Mouse (Mus musculus): ENCODE data around the gene Cisd1.

Cisd1 gene

GRCm38 (mm10) chr10:71326789-71327188, 18.0 kb downstream of the Cisd1 start:
- DNase-seq (ENCODE audit: low spot score): peak; percentile 74

- DNase-seq (ENCODE audit: low spot score): no peak
Observed at GRCm38 (mm10) chr10:71326123-71326522, 18.6 kb downstream of the Cisd1 start.

GRCm38 (mm10) chr10:71323669-71324068, 21.1 kb downstream of the Cisd1 start:
- DNase-seq (ENCODE audit: low spot score): no peak

GRCm38 (mm10) chr10:71316497-71316896, 28.3 kb downstream of the Cisd1 start:
- DNase-seq (ENCODE audit: low spot score): no peak

- no peak for DNase-seq (ENCODE audit: low spot score)
Observed at GRCm38 (mm10) chr10:71316056-71316455, 28.7 kb downstream of the Cisd1 start.

GRCm38 (mm10) chr10:71314596-71314995, 30.2 kb downstream of the Cisd1 start:
- DNase-seq (ENCODE audit: low spot score): no peak

GRCm38 (mm10) chr10:71310288-71310687, 34.5 kb downstream of the Cisd1 start:
- no peak for DNase-seq (ENCODE audit: low spot score)

GRCm38 (mm10) chr10:71308199-71308598, 36.6 kb downstream of the Cisd1 start:
- no peak for DNase-seq (ENCODE audit: low spot score)

- DNase-seq (ENCODE audit: low spot score): no peak
Observed at GRCm38 (mm10) chr10:71306759-71307158, 38.0 kb downstream of the Cisd1 start.

- DNase-seq (ENCODE audit: low spot score): no peak
Observed at GRCm38 (mm10) chr10:71306190-71306589, 38.6 kb downstream of the Cisd1 start.

- DNase-seq (ENCODE audit: low spot score): no peak
Observed at GRCm38 (mm10) chr10:71302490-71302889, 42.3 kb downstream of the Cisd1 start.

GRCm38 (mm10) chr10:71300161-71300560, 44.6 kb downstream of the Cisd1 start:
- DNase-seq (ENCODE audit: low spot score): no peak

- no peak for DNase-seq (ENCODE audit: low spot score)
Observed at GRCm38 (mm10) chr10:71293245-71293644, 51.5 kb downstream of the Cisd1 start.

- DNase-seq (ENCODE audit: low spot score): no peak
Observed at GRCm38 (mm10) chr10:71292254-71292653, 52.5 kb downstream of the Cisd1 start.

- DNase-seq (ENCODE audit: low spot score): no peak
Observed at GRCm38 (mm10) chr10:71291801-71292200, 53.0 kb downstream of the Cisd1 start.

- DNase-seq (ENCODE audit: low spot score): no peak
Observed at GRCm38 (mm10) chr10:71291179-71291661, 53.5 kb downstream of the Cisd1 start.

- DNase-seq (ENCODE audit: low spot score): no peak
Observed at GRCm38 (mm10) chr10:71285126-71285580, 59.6 kb downstream of the Cisd1 start, which contains the start of gene Ube2d1. Gene Ube2d1, minus strand, starts transcription at chr10:71285262.

GRCm38 (mm10) chr10:71284511-71285125, 60.1 kb downstream of the Cisd1 start:
- DNase-seq (ENCODE audit: low spot score): no peak

GRCm38 (mm10) chr10:71284131-71284510, 60.6 kb downstream of the Cisd1 start:
- DNase-seq (ENCODE audit: low spot score): no peak

Data from layer of hippocampus, adult 9-10 months (tissue).